Comparison of ENCODE assay signal across 8 mouse cellular contexts in genomic region chr13:103334392-103334686, GRCm38 (mm10). TPM values are rescaled to one million over a fixed set of nuclear protein-coding genes. Genes with fewer than 3 reads are reported as not detected.
DNase-seq lines count a peak whose midpoint lies in the region; ATAC-seq and TF ChIP-seq lines count a peak whose summit lies in the region.

Gene Mast4, minus strand, starts transcription at chr13:103334497.

- peak within 1 kb of the TSS; percentile 98 for H3K4me2 ChIP-seq in forebrain, embryonic 15.5 days (replicated peaks)
- peak within 1 kb of the TSS; percentile 73 for H3K4me2 ChIP-seq in liver, embryonic 15.5 days

- no peak for TF ChIP-seq EP300 in ES-Bruce4 (IDR thresholded peaks at IDR 0.05; ENCODE audit: insufficient read depth, low read depth, low read length)

- no peak within 1 kb of the TSS for H3K27ac ChIP-seq in ES-Bruce4 (ENCODE audit: insufficient read depth, low read length)
- H3K27ac ChIP-seq in forebrain, embryonic 15.5 days (replicated peaks) = no peak within 1 kb of the TSS
- no peak within 1 kb of the TSS for H3K27ac ChIP-seq in liver, embryonic 15.5 days (replicated peaks)

- no peaks in the 10 kb centered on the region for H3K9me3 ChIP-seq in ES-Bruce4 (replicated peaks; ENCODE audit: control insufficient read depth, insufficient read depth, low read length, poor library complexity, severe bottlenecking)
- H3K9me3 ChIP-seq in forebrain, embryonic 15.5 days = no peaks in the 10 kb centered on the region
- no peaks in the 10 kb centered on the region for H3K9me3 ChIP-seq in liver, embryonic 15.5 days (replicated peaks)

- H3K27me3 ChIP-seq in ES-Bruce4 (ENCODE audit: control insufficient read depth, insufficient read depth, low read length, poor library complexity, severe bottlenecking) = 0 out of 2 replicates have a peak, but pooled peaks cover 1% of the 10 kb centered on the region
- H3K27me3 ChIP-seq in forebrain, embryonic 15.5 days = peaks cover 33% of the 10 kb centered on the region
- peaks cover 55% of the 10 kb centered on the region for H3K27me3 ChIP-seq in liver, embryonic 15.5 days

- intact Hi-C loops in heart, postnatal 10 days (cut with DNase I) = loop anchor here (5.0 kb wide), 3 partner anchors 122 to 308 kb away; no protein-coding TSS in a partner anchor

- no peak for TF ChIP-seq CTCF in ES-Bruce4 (IDR thresholded peaks at IDR 0.05; ENCODE audit: low read depth, low read length)

- WGBS in forebrain, embryonic 15.5 days = under 1% methylated on average over 43 of the region's 44 CpGs
- WGBS in liver, embryonic 15.5 days (ENCODE audit: insufficient replicate concordance) = under 1% methylated on average over 44 of the region's 44 CpGs

- no peaks in the 10 kb centered on the region for H3K4me1 ChIP-seq in ES-Bruce4 (ENCODE audit: control insufficient read depth, insufficient read depth, low read length)
- H3K4me1 ChIP-seq in forebrain, embryonic 15.5 days = peaks cover 23% of the 10 kb centered on the region
- H3K4me1 ChIP-seq in liver, embryonic 15.5 days (replicated peaks) = peaks cover 8% of the 10 kb centered on the region

- peak within 1 kb of the TSS; percentile 78 for H3K9ac ChIP-seq in ES-Bruce4 (ENCODE audit: low read depth, poor library complexity, severe bottlenecking)
- peak within 1 kb of the TSS; percentile 58 for H3K9ac ChIP-seq in forebrain, embryonic 15.5 days (replicated peaks)
- no peak within 1 kb of the TSS for H3K9ac ChIP-seq in liver, embryonic 15.5 days

- no peak for TF ChIP-seq POLR2A in ES-Bruce4 (IDR thresholded peaks at IDR 0.05; ENCODE audit: insufficient read depth, low read length)

- ATAC-seq in forebrain, embryonic 15.5 days (replicated peaks) = peak; percentile 99
- ATAC-seq in liver, embryonic 15.5 days (ENCODE audit: insufficient read depth) = peak; percentile 75
- no peak for ATAC-seq in neutrophil, adult 5-6 weeks (ENCODE audit: extremely low read depth, insufficient number of reproducible peaks, low FRiP score, poor library complexity, severe bottlenecking)

- peak; percentile 27 for DNase-seq in cerebellum, adult 11 months
- DNase-seq in heart, postnatal 10 days = peak; percentile 91 to 95
- peak; percentile 92 to 97 for DNase-seq in kidney, postnatal 36 days
- peak; percentile 29 to 53 for DNase-seq in thymus, postnatal 10 days (ENCODE audit: low spot score in 2 of 2)

- H3K4me3 ChIP-seq in ES-Bruce4 (ENCODE audit: low read depth, low read length) = peak within 1 kb of the TSS; percentile 78
- peak within 1 kb of the TSS; percentile 69 for H3K4me3 ChIP-seq in forebrain, embryonic 15.5 days
- peak within 1 kb of the TSS; percentile 55 for H3K4me3 ChIP-seq in liver, embryonic 15.5 days (replicated peaks)

- H3K36me3 ChIP-seq in ES-Bruce4 (ENCODE audit: control insufficient read depth, insufficient read depth, low read length, poor library complexity, severe bottlenecking) = no peaks in the 10 kb centered on the region
- no peaks in the 10 kb centered on the region for H3K36me3 ChIP-seq in forebrain, embryonic 15.5 days
- H3K36me3 ChIP-seq in liver, embryonic 15.5 days (replicated peaks) = no peaks in the 10 kb centered on the region

RNA-seq across cellular contexts. Expression of gene Mast4, which starts in this region (rescaled TPM):
- 22.4 and 25.3 TPM in 2 replicates for polyA plus RNA-seq in ES-Bruce4 (2011; ENCODE audit: insufficient read depth, insufficient read length, low read depth, missing spikeins)
- 14.6 and 16.4 TPM in 2 replicates for polyA plus RNA-seq in forebrain, embryonic 15.5 days (2015; fragmentation: Nextera tagmentation; extraction: Ambion mirVana)
- total RNA-seq in heart, postnatal 10 days (2021) = 10 to 100 TPM; 62.8 to 65.1 TPM
- 2.1 and 3.4 TPM in 2 replicates for polyA plus RNA-seq in liver, embryonic 15.5 days (2015; fragmentation: Nextera tagmentation; extraction: Ambion mirVana)
- 15.2 and 22.1 TPM in 2 replicates for total RNA-seq in neutrophil, adult 5-6 weeks (2017)

Comparison
In these comparisons a context has a peak if more than half of its experiments do, and no peak if none do; other contexts are left out.
1. DNase-seq: peak in every context shown above with its lines; median percentile 94 in kidney, postnatal 36 days; 93 in heart, postnatal 10 days; 41 in thymus, postnatal 10 days; 27 in cerebellum, adult 11 months.